Mouse (Mus musculus): Measurements from ENCODE around the gene Pdcd6ip. TPM values are rescaled to one million over a fixed set of nuclear protein-coding genes. Genes with fewer than 3 reads are reported as not detected.
"Not testable (repeated sequence)": the region's sequence is repeated elsewhere in the genome, so short reads cannot be mapped to it uniquely, and the experiment has no call there.

Gene Pdcd6ip
- polyA plus RNA-seq, 1 experiment, result 56.3 TPM

GRCm38 (mm10) chr9:113670105-113670856, 37.8 kb downstream of the Pdcd6ip start:
- Histone ChIP-seq H3K27me3 (ENCODE audit: control insufficient read depth, insufficient read depth, insufficient read length) (no peaks in the 10 kb centered on the region), H3K36me3 (ENCODE audit: control insufficient read depth, insufficient read depth) (peaks cover 61% of the 10 kb centered on the region), H3K4me2 (ENCODE audit: low read depth) (no peak overlapping the region), H3K4me3 (no peak overlapping the region), H3K79me2 (ENCODE audit: control insufficient read depth, insufficient read depth) (no peaks in the 10 kb centered on the region), H3ac (ENCODE audit: control insufficient read depth, insufficient read length) (no peak overlapping the region)
- TF ChIP-seq POLR2AphosphoS2 (IDR thresholded peaks at IDR 0.05; ENCODE audit: insufficient read length, low read depth), result no peak
- TF ChIP-seq REST (IDR thresholded peaks at IDR 0.05; ENCODE audit: insufficient read depth, insufficient read length), result no peak
- TF ChIP-seq TCF3 (IDR thresholded peaks at IDR 0.05; ENCODE audit: insufficient read length, low read depth), result no peak
- TF ChIP-seq E2F4 (IDR thresholded peaks at IDR 0.05; ENCODE audit: insufficient read depth), result no peak
- TF ChIP-seq CEBPB (IDR thresholded peaks at IDR 0.05; ENCODE audit: insufficient read depth, poor library complexity, severe bottlenecking), result no peak
- TF ChIP-seq POLR2A (IDR thresholded peaks at IDR 0.05; ENCODE audit: insufficient read length, low read depth), result no peak
- no peak for TF ChIP-seq MYOG (IDR thresholded peaks at IDR 0.05; ENCODE audit: control insufficient read depth in 1 of 3, insufficient read depth in 1 of 3, insufficient read length in 2 of 3, low read depth in 2 of 3)

GRCm38 (mm10) chr9:113663476-113663875, 44.6 kb downstream of the Pdcd6ip start:
- H3K36me3 ChIP-seq (ENCODE audit: control insufficient read depth, insufficient read depth), result peaks cover 63% of the 10 kb centered on the region
- no peak overlapping the region for H3ac ChIP-seq (ENCODE audit: control insufficient read depth, insufficient read length)
- no peaks in the 10 kb centered on the region for H3K79me2 ChIP-seq (ENCODE audit: control insufficient read depth, insufficient read depth)
- H3K27me3 ChIP-seq (ENCODE audit: control insufficient read depth, insufficient read depth, insufficient read length), result no peaks in the 10 kb centered on the region
- H3K4me3 ChIP-seq, result no peak overlapping the region
- TF ChIP-seq USF1 (IDR thresholded peaks at IDR 0.05; ENCODE audit: low read depth), result no peak
- TF ChIP-seq CEBPB (IDR thresholded peaks at IDR 0.05; ENCODE audit: insufficient read depth, poor library complexity, severe bottlenecking), result no peak
- no peak for TF ChIP-seq TCF3 (IDR thresholded peaks at IDR 0.05; ENCODE audit: insufficient read length, low read depth)
- no peak for TF ChIP-seq MYOD1 (IDR thresholded peaks at IDR 0.05; ENCODE audit: control insufficient read depth in 1 of 3, insufficient read length in 2 of 3, low read depth in 2 of 3)
- no peak for TF ChIP-seq POLR2AphosphoS2 (IDR thresholded peaks at IDR 0.05; ENCODE audit: insufficient read length, low read depth)
- no peak for TF ChIP-seq POLR2A (IDR thresholded peaks at IDR 0.05; ENCODE audit: insufficient read length, low read depth)
- no peak for TF ChIP-seq MYOG (IDR thresholded peaks at IDR 0.05; ENCODE audit: control insufficient read depth in 1 of 3, insufficient read depth in 1 of 3, insufficient read length in 2 of 3, low read depth in 2 of 3)
- no peak overlapping the region for H3K4me2 ChIP-seq (ENCODE audit: low read depth)

- Histone ChIP-seq H3K4me3 (no peak overlapping the region), H3K4me2 (ENCODE audit: low read depth) (no peak overlapping the region), H3K36me3 (ENCODE audit: control insufficient read depth, insufficient read depth) (peaks cover 54% of the 10 kb centered on the region), H3K27me3 (ENCODE audit: control insufficient read depth, insufficient read depth, insufficient read length) (no peaks in the 10 kb centered on the region), H3K79me2 (ENCODE audit: control insufficient read depth, insufficient read depth) (no peaks in the 10 kb centered on the region), H3ac (ENCODE audit: control insufficient read depth, insufficient read length) (no peak overlapping the region)
- TF ChIP-seq MYOD1 (IDR thresholded peaks at IDR 0.05; ENCODE audit: control insufficient read depth in 1 of 3, insufficient read length in 2 of 3, low read depth in 2 of 3) (no peak), CEBPB (IDR thresholded peaks at IDR 0.05; ENCODE audit: insufficient read depth, poor library complexity, severe bottlenecking) (no peak), MYOG (IDR thresholded peaks at IDR 0.05; ENCODE audit: control insufficient read depth in 1 of 3, insufficient read depth in 1 of 3, insufficient read length in 2 of 3, low read depth in 2 of 3) (no peak), TCF3 (IDR thresholded peaks at IDR 0.05; ENCODE audit: insufficient read length, low read depth) (no peak), REST (IDR thresholded peaks at IDR 0.05; ENCODE audit: insufficient read depth, insufficient read length) (no peak), MAX (IDR thresholded peaks at IDR 0.05; ENCODE audit: low read depth) (no peak), POLR2A (IDR thresholded peaks at IDR 0.05; ENCODE audit: insufficient read length, low read depth) (no peak), USF1 (IDR thresholded peaks at IDR 0.05; ENCODE audit: low read depth) (no peak), POLR2AphosphoS2 (IDR thresholded peaks at IDR 0.05; ENCODE audit: insufficient read length, low read depth) (no peak), E2F4 (IDR thresholded peaks at IDR 0.05; ENCODE audit: insufficient read depth) (no peak), SRF (IDR thresholded peaks at IDR 0.05; ENCODE audit: control insufficient read depth, insufficient read length, low read depth) (no peak), TCF12 (IDR thresholded peaks at IDR 0.05; ENCODE audit: insufficient read depth, poor library complexity, severe bottlenecking) (no peak)
Measured at GRCm38 (mm10) chr9:113657837-113658236, 50.2 kb downstream of the Pdcd6ip start.

- Histone ChIP-seq H3K36me3 (ENCODE audit: control insufficient read depth, insufficient read depth) (peaks cover 27% of the 10 kb centered on the region), H3K4me2 (ENCODE audit: low read depth) (no peak overlapping the region), H3K4me3 (no peak overlapping the region), H3K27me3 (ENCODE audit: control insufficient read depth, insufficient read depth, insufficient read length) (no peaks in the 10 kb centered on the region), H3ac (ENCODE audit: control insufficient read depth, insufficient read length) (no peak overlapping the region), H3K79me2 (ENCODE audit: control insufficient read depth, insufficient read depth) (no peaks in the 10 kb centered on the region)
- TF ChIP-seq MYOG (IDR thresholded peaks at IDR 0.05; ENCODE audit: control insufficient read depth in 1 of 3, insufficient read depth in 1 of 3, insufficient read length in 2 of 3, low read depth in 2 of 3) (no peak), REST (IDR thresholded peaks at IDR 0.05; ENCODE audit: insufficient read depth, insufficient read length) (peak; percentile 86)
Measured at GRCm38 (mm10) chr9:113653571-113653970, 54.5 kb downstream of the Pdcd6ip start.

GRCm38 (mm10) chr9:113650787-113651186, 57.3 kb downstream of the Pdcd6ip start:
- Histone ChIP-seq H3K4me3 (no peak overlapping the region), H3K4me2 (ENCODE audit: low read depth) (no peak overlapping the region), H3K79me2 (ENCODE audit: control insufficient read depth, insufficient read depth) (no peaks in the 10 kb centered on the region), H3ac (ENCODE audit: control insufficient read depth, insufficient read length) (no peak overlapping the region), H3K27me3 (ENCODE audit: control insufficient read depth, insufficient read depth, insufficient read length) (no peaks in the 10 kb centered on the region), H3K36me3 (ENCODE audit: control insufficient read depth, insufficient read depth) (peaks cover 17% of the 10 kb centered on the region)
- no peak for TF ChIP-seq REST (IDR thresholded peaks at IDR 0.05; ENCODE audit: insufficient read depth, insufficient read length)
- no peak for TF ChIP-seq POLR2AphosphoS2 (IDR thresholded peaks at IDR 0.05; ENCODE audit: insufficient read length, low read depth)
- TF ChIP-seq MAX (IDR thresholded peaks at IDR 0.05; ENCODE audit: low read depth), result no peak
- no peak for TF ChIP-seq USF1 (IDR thresholded peaks at IDR 0.05; ENCODE audit: low read depth)
- no peak for TF ChIP-seq MYOD1 (IDR thresholded peaks at IDR 0.05; ENCODE audit: control insufficient read depth in 1 of 3, insufficient read length in 2 of 3, low read depth in 2 of 3)
- no peak for TF ChIP-seq SRF (IDR thresholded peaks at IDR 0.05; ENCODE audit: control insufficient read depth, insufficient read length, low read depth)
- no peak for TF ChIP-seq TCF3 (IDR thresholded peaks at IDR 0.05; ENCODE audit: insufficient read length, low read depth)

GRCm38 (mm10) chr9:113649211-113649610, 58.8 kb downstream of the Pdcd6ip start:
- not testable (repeated sequence) for H3K4me2 ChIP-seq (ENCODE audit: low read depth); H3K4me3 ChIP-seq; H3K79me2 ChIP-seq (ENCODE audit: control insufficient read depth, insufficient read depth); H3ac ChIP-seq (ENCODE audit: control insufficient read depth, insufficient read length); H3K27me3 ChIP-seq (ENCODE audit: control insufficient read depth, insufficient read depth, insufficient read length)
- peaks cover 11% of the 10 kb centered on the region for H3K36me3 ChIP-seq (ENCODE audit: control insufficient read depth, insufficient read depth)

Data from myocyte (in vitro differentiated cells).